Mouse (Mus musculus) cerebral cortex, adult 2 months (tissue): ENCODE data around the gene Syt16.

Experiments used
- WGBS: fragments of 180-500 bp; shearing (Covaris S2); methylation state at CpG from one replicate; pipeline ENCODE4 v1.1.7; 2018; 5-methylcytosine and 5-hydroxymethylcytosine counted together

Syt16 gene

DNA sequence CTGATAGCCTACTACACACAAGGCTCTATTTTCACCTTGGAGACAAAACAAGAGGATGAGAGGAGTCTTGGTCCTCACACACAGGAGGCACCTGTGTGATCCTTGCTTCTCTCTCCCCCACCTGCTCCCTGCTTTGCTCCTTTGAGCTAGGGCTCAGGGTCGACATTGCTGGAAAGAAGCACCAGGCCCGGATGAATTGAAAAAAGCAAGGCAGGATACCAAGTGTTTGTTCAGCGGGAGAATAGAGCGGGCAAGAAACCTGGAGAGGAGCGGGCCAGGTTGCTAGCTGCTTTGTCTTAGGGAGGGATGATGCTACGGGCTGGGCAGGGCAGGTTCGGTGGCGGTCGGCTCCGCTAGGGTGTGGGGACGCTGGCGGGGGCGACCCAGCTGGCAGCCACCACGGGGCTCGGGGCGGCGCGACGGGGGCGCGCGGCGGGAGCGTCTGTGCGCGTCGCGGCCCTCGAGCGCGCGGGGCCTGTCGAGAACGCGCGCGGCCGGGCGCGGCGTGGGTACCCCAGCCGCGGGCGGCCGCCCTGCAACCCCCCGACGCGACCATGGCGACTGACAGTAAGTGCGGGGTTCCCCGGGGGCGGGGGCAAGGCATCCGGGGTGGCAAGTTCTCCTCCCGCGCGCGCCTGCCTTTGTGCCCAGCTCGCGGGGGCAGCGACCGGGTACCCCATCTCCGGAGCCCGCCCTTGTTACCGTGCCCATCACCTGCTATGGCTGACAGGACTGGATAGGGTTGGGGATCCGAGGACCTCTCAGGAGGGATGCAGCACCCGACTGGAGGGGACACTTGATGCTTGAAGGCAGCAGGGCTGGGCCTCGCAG, at the start of gene Syt16:
TSS of gene Syt16 (plus strand) at position 365 of the 831 bp plus-strand sequence.
- WGBS: 2% methylated on average over 67 of the region's 67 CpGs

DNA sequence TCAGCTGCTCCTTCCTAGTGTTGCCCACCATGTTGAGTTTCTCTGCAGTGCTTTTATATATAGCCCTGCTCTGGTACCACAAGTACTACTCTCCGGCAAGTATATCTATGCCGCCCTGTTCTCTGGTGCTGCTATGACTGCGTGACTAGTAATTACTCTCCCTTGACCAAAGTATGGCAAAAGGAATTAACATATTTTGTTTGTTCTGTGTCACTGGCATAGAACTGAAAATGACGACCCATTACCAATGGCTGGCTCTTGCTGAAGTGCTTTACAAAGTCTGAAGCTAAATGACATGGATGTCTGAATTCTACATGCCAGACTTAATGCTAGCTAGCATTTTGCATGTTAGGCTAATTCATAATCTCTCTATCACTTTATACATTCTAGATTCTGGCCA, 49.0 kb upstream of the Syt16 start:
- 82% methylated on average over 4 of the region's 4 CpGs for WGBS

DNA sequence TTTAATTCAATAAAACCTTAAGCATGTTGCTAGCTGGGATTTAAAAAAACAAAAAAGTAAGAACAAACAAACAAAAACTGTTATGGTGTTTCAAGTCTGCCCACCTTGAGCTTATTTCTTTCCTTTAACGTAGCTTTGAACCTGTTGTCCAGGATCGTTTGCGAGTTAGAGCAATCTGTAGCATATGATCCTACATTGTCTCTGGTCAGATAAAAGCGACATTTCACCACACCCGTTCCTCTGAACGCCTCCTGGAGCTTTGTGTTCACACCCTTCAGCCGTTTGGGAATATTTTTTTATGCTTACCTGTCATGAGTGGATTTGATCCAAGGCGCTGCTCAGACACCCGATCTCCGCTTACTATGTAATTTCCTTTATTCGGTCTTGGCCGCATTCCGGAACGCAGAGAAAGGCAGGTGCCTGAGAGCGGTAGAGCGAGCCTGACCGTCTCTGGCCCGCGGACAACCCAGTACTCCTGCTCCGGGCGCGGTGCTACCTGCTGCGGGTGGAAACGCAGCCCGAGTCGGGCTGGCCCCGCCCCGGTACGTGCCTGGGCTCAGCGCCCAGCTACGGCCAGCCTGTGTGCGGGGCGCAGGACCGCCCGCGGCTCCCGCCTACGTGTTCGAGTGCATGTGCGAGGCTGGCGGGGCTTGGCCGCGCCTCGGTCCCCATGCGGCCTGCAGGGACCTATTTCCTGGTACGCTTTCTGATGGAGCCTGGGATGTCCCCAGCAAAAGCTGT, 48.0 kb upstream of the Syt16 start:
- 8% methylated on average over 46 of the region's 46 CpGs for WGBS

DNA sequence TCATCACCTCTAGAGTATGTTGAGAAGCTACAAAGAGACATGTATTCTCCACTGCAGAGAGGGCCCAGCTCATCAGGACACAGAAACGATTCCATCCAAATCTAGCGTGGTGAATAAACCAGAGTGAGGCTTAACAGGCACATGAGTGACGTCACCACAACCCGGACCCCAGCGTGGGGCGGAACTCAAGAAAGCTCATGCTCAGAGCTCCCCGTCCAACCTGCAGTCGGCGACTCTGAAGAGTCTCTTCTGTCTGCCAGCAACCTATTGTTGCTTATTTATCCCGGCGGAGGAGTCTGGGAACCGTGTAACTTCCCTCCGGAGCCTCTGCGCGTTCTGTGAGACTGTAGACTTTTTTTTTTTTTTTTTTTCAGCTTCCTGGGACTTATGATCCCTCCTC, 44.6 kb upstream of the Syt16 start:
- WGBS: 3% methylated on average over 15 of the region's 15 CpGs

DNA sequence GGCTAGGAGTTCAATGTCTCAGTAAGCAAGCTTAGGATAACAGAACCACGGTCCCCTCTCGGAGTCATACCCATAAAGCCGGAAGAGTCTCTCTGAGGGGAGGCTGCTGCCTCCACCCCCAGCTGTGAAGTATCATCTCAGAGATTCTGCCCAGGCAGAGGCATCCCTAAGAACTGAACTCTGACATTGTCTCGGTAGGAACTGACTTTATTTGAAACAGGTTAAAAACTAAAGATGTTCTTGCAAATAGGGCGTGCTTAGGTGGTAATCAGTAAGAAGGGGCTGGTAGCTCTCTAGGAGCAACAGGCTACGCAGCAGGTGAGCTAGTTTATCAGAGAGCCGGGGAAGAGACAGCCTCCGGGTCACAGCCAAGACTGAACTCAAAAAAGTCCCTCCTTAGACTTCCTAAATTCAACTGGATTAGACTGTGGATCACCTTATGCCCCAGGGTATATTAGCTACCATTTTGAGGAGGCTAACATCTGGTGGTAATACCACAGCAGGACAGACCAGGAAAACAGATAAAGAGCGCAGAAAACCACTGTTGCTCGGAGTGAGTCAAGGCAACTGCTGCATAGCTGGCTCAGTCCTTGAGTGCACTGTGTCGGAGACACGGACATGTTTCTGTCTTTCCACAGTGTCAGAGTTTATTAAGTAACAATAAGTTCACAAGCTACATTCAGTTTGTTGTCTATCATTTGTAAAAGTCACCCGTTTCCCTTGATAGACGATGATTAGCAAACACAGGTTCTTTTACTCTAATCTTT, 43.9 kb upstream of the Syt16 start:
- WGBS: 64% methylated on average over 14 of the region's 14 CpGs

DNA sequence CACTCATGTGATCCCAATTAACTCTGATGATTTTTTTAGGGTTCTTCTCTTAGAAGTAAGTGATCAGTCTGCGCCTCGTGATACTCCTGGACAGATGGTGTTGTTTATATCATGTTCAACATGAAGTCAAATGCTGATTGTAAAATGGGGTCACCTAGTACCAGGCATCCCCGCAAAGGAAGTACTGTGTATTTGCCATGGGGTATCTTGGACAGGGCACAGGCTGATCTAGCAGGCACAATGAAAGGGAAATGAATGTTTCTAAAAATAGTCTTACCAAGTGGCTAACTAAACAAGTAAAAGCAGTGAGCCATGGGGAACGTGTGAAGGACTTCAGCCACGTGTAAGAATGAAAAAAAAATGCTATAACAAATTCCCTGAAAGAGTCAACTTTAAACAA, 42.7 kb upstream of the Syt16 start:
- WGBS: 46% methylated on average over 5 of the region's 5 CpGs

DNA sequence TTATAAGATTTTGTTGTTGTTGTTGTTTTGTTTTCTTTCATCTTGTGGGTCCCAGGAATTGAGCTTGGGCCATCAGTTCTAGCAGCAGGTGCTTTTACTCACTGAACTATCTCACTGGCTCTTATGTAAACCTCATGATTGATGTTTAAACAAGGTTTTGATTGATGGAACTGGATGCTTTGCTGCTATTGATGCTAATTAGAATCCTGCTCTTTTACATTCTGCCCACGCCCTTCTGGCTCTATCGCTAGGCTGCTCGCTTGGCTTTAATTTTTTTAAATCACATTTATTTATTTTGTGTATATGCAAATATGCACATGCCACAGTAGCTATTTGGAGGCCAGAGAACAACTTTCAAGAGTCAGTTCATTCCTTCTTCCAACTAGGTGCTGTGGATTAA, 39.8 kb upstream of the Syt16 start:
- WGBS: 69% methylated on average over 3 of the region's 3 CpGs

DNA sequence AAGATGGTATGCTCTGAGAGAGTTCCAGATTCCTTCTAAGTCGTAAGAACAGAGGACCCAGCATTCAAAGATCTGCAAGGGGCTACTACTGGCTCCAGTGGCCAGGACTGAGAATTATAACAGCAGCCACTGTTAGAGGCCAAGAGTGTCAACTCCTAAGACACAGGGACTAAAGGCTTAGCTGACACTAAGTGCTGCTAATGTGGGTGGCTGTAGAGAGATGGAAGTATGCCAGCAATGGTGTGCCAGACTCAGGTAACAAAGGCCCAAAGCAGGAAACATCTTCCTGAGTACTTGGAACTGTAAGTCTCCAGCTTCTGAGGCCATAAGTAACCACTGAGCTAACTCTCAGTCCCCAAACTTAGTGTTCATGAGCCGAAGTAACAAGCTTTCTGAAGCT, 38.6 kb upstream of the Syt16 start:
- WGBS: 86% methylated on average over 2 of the region's 2 CpGs

DNA sequence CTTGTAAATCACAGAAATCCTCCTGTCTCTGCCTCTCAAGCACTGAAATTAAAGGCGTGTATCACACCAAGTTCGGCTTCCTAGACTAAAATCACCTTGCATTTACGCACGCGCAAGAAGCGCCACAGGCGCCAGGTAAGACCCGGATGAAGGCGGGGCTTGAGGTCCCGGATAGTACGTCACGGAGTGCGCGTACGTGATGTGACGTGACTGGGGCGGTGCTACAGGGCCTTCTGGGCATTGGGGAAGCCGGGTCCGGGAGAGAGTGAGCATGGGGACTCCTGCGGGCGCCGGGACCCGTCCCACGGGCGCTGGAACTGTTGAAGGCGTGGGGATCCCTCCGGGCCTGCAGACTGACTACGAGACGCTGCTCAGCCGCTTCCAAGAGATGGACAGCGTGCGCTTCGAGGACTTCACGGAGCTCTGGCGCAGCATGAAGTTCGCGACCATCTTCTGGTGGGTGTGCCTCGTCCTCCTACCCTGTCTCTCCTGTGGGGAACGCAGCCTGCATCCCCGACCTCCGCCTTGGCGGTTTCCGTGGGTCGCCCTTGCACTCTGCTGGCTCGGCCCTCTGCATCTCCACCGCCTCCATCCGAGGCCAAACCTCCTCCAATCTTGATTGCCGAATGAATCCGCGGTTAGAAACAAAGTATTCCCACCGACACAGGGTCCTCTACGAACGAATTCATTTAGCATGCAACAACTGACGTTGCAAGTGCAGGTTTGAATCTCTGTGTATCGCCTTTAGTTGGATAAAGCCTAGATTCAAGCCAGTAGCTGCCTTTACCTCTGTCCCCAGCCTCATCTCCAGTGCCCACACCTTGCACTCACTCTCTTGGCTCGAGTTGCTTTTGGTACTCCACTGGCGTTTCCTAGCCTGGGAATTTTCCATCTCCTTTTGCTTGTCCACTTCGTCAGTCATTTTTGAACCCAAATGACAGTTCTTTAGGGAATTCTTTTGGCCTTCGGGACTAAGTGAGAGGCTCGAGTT, 32.9 kb upstream of the Syt16 start, which contains the start of gene Snapc1:
TSS of gene Snapc1 (plus strand) at position 191 of the 991 bp plus-strand sequence.
- WGBS: under 1% methylated on average over 60 of the region's 60 CpGs

DNA sequence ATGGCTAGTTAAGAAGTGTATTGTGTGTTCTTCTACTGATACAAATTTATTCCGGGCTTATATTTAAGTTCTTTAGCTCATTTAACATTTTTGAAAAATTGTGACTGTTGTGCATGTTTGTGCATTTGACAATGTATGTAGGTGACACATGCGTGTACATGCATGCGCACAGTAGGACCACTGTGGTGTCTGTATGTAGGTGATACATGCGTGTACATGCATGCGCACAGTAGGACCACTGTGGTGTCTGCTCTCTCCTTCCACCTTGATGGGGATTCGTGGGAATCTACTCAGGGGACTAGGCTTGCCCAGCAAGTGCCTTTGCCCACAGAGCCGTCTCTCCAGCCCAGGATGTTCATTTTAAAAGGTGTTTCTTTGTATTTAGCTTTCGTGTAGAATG, 28.3 kb upstream of the Syt16 start:
- WGBS: 97% methylated on average over 8 of the region's 8 CpGs

DNA sequence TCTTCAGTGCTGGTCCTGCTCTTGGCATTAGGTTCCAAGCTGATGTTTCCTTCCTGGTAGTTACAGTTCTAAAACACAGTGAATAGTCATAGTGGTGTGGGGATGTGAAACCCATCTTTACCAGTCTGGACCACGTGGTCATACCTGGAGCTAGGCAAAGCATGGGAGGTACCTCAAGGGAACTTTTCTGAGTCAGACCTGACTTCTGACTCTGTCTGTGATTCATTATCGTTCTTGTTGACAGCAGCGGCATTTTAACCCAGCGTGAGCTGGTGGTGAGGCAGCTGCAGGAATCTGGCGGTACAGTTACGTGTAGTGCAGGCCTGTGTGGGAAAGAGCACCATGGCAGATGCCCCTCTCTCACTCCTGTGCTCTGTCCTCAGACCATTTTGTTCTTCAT, 22.9 kb upstream of the Syt16 start:
- 96% methylated on average over 6 of the region's 6 CpGs for WGBS

DNA sequence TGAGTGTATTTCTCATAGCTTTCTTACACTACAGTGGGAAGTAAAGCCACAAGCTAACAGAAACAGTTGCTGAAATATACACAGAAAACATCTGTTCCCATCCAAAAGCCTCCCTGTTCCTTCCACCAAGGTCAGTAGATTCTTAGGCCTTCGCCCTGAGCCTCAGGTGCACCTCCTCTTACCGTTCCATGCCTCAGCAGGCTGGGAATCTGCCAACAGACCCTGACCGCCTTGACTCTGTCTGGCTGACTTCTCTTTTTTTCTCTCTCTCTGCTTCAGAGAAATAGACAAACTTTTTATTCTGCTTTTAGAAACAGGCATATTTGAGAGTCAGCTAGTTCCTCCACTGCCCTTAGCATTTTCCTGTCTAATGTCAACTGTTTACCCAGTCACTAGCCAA, 19.3 kb upstream of the Syt16 start:
- WGBS: 89% methylated on average over 3 of the region's 3 CpGs

DNA sequence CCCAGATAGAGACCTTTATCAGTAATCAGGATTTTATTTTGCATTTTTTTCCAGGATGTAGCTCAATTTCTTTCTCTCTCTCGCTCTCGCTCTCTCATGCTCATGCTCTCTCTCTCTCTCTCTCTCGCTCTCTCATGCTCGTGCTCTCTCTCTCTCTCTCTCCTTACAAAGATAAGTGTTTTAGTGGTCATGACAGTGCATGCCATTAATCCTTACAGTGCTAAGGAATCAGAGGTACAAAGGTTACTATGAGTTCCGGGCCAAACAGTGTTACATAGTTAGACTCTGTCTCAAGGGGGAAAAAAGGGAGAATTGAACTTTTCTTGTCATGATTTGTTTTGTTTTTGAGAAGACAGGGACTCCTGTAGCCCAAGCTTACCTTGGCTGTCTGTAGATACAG, 17.8 kb upstream of the Syt16 start:
- 91% methylated on average over 5 of the region's 5 CpGs for WGBS

DNA sequence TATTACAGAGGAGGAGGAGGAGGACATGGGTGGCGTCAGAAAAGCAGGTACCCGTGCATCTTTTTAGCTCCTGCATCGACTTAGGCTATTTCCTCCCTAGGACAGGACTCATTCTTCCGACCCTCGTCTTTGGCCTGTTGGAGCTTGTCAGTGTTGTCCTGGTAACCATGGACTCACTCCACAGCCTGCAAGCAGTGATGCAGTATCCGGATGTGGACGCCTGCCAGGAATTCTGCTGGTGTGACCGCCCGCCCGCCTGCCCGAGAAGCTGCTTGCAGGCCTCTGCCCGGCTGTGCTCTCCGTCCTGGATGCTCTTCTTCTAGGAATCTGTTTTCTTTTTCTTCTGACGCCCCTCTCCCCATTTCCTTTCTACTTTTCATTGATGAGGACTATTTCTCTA, 14.9 kb upstream of the Syt16 start:
- WGBS: 21% methylated on average over 14 of the region's 14 CpGs

DNA sequence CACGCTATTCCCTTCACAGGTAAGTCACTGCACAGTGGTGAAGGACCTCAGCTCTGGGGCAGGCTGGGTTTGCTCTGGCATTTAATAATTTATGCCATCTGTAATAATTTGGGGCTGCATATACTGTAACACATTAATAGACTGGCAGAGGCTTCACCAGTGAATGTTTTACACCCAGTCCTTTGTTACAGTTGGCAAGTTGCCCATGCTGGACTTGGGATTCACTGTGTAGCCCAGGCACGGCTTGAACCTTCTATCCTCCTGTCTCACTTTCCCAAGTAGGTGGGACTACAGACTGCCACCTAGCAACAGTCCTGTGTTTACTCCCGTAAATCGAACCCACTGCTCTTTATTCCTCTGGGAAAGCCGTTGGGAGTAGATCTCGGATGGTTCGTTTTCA, 11.2 kb upstream of the Syt16 start:
- WGBS: 81% methylated on average over 7 of the region's 7 CpGs

DNA sequence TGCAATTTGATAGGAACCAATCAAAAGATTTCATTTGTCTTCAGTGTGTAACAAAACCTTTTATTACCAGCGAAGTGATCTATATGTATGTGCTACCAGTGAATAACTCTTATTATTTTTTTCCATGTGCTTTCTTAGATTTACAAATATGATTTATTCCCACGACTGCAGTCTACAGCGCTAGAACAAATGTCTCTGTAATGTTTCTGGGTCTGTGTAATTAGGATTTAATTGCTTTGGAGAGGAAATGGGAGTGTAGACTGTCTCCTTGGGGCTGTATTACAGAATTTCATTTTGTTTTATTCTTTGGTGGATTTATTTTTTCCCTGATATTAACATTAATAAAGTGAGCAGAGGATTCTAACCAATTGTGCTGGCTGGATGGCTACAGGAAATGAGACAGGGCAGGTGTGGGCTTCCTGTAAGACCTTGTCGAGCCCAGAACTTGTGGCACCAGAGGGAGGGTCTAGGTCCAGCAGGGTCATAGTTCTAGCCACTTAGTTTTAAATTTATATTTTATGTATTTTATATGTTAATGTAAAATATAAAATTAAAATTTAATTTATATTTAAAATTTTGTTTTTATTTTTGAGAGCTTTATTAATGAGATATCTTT, 9.0 kb upstream of the Syt16 start:
- WGBS: 86% methylated on average over 4 of the region's 4 CpGs

DNA sequence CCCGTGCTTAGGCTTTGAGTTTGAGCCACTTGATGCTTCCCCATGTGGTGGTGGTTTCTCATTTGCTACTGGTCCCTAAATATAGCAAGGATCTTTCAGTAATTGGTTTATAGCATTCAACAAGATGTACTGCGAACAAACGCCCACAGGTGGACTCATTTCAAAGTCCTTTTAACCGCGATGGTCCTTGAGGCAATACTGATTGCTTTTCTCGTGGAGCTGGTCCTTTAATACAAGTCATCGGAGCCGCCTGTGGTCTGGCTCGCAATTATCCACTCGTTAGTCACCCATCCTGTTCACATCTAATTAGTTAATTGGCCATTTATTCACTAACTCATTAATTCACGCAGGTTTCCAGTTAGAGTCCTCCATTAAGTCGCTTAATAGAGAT, 560 bp upstream of the Syt16 start:
- 19% methylated on average over 12 of the region's 12 CpGs for whole genome bisulfite sequencing

DNA sequence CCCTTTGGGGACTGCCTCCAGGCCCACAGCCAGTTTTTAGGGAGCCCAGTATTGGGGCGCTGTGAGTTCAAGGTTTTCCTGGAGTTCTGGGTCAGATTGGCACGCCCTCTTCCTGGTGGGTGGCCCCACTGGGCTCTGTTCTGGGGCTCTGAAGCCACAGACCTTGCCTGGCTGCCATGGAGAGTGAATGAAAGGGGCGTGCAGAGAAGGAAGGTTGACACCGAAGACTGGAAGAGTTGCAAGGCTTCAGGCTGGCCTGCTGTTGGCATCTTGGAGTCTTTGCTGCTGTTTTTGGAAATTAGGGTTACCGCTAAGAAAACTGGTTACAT, 631 bp downstream of the Syt16 start:
- 17% methylated on average over 5 of the region's 5 CpGs for WGBS

DNA sequence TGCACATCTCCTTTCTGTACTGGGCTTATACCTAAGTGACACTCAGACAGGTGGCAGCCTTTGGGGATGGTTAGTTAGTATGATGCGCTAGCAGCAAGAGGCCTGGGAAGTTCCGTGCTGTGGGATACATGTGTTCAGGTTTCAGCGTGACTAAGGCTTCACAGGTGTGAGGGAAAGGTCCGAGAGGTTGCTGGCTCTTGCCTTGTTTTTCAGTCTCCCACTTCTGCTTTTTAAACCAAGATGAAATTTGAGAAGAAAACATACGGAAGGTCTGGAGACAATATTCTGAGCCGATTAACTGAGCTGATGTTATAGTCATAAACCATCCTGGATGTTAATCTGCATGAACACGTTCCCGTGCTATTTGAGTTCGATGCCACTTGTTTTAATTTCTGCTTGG, 5.0 kb downstream of the Syt16 start:
- WGBS: 65% methylated on average over 9 of the region's 9 CpGs

DNA sequence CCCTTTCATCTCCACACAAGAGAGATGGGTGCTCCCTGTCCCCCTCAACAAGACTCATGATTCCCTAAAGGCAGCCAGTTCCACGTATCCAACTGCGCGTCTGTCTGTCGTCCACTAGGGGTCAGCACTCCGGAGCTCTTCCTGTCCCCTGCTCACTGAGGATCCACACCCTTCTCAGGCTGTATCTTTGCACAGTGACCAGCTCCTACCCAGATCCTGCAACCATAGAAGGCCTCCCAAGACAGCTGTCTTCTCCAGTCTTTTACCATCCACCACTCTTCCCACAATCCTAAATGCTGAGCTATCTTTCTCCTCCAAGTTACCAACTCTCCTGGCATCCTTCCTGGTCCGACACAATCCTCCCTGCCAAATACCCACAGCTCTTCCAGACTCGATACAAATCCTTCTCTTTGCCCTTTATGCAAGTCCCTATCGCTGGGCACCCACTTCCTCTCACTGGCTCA, 12.0 kb downstream of the Syt16 start:
- 8% methylated on average over 8 of the region's 8 CpGs for WGBS

DNA sequence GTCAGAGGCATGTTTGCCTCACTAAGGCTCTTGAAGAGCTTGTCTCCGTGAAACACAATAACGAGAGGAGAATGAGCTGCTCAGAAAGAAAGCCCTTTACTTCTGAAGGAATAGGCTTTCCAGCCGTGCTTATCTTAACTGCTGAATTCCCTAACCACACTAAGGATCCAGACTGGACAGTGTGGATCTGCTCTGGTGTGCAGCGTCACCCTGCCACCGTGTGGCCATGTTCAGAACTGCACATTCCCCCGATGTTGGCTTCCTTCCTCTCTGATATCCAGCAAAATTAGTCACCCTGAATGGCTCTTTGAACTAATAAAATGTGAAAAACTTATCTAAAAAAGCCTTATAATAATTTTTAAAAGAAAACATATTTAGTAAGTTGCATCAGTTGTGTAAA, 16.3 kb downstream of the Syt16 start:
- WGBS: under 1% methylated on average over 6 of the region's 6 CpGs
